Mouse (Mus musculus) right cerebral cortex, adult 2 months (tissue): ENCODE measurements around the gene Gm10306.

ENCODE experiments used
- DNase-seq, 2 experiments: peaks; one replicate each; pipeline ENCODE4 v3.0.0; 2021 to 2022; ENCODE audit warnings: low spot score in 2 of 2

Gene Gm10306

GRCm38 (mm10) chr4:94605591-94605990, 49.2 kb downstream of the Gm10306 start:
- DNase-seq: no peak
